Mouse (Mus musculus): ENCODE measurements around the gene Tle4.

DNA sequence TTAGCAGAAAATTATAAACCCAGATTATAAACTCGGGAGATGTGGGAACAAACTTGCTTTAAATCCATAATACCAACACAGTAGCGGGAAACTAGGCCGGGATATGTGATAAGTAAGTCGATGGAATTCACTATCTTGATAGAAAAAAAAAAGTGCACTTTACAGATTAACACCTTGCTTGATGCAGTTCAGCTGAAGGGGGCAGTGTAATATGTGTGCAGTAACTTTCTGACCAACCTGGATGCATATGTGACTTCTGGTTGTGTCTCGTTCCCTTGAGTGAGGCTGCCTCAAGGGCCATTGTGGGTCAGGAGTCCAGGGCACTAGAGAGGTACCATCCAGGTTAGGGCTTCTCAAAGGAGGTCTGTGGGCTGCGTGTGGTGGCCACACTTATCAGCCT, 172.7 kb downstream of the Tle4 start:
- TF ChIP-seq GATA1 (IDR thresholded peaks at IDR 0.05; ENCODE audit: low read length) (no peak), TAL1 (IDR thresholded peaks at IDR 0.05; ENCODE audit: low read length) (no peak)
